Mouse (Mus musculus) natural killer cell, adult 2 months (primary cell): ENCODE measurements around the gene Ambra1.

Experiments used
- DNase-seq, 2 experiments: peaks; one replicate each; pipeline ENCODE4 v3.0.0; 2022; ENCODE audit warnings: low spot score in 2 of 2

Ambra1 gene

DNA sequence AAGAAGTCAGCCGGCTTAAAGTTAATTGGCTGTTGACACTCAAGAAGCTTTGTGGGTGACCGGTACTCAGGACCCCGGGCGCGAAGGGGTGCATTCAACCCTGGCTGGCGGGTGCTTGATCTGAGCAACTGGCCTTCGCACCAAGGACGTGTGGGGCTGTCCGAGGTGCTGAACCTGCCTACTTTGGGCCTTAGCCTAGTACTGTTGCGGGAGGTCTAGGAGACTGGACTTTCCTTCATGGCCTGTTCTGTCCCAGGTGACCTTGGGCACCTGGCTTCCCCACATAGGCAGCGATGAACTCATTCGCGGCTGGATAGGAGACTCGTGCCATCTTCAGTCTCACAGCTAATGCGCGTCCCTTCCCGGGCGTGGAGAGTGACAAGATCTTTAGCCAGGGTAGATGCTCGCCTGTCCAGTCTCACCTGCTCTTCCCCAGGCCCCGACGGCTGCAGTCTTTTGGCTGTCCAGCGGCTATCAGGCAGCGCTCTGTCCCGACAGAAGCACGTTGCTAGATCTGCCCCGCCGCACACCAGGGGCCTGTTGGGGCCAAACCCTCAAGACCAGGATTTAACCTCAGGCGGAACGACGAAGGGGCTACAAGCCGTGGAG, 191.4 kb downstream of the Ambra1 start:
- peak; percentile 37 to 48 for DNase-seq

DNA sequence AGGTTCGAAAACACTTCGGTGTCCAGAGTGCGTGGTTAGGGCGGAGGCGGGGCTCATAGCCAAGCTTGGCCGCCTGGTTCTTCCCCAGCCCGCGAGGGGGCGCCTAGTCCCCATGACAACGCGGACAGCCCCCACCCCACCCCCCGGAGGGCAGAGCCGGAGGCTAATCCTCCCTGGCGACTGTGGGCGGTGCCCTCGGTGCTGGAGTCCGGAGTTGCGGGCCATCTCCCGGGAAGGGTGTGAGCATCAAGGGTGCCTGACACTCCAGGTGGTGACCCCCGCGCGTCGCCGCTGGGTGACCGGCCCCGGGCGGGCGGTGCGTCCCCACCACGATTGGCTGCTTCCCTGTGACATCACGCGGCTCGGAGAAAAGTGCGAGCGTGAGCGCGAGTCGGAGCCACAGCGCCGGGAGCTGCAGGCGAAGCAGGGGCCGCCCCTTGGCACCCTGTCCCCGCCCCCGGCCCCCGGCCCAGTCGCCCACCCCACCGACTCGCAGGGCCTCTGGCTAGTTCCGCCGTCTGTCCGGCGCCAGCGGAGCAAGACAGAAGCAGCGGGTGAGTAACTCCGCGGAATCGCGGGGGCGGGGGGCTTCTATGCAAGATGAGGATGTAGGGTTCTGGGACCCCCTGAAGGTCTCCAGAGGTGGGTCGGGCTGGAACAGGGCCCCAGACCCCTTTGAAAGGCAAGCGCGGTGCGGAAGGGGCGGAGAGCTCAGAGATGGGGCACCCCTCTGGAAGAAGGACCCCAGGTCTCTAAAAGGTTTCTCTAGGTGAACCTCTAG, 192.0 kb downstream of the Ambra1 start:
- peak; percentile 36 to 46 for DNase-seq

DNA sequence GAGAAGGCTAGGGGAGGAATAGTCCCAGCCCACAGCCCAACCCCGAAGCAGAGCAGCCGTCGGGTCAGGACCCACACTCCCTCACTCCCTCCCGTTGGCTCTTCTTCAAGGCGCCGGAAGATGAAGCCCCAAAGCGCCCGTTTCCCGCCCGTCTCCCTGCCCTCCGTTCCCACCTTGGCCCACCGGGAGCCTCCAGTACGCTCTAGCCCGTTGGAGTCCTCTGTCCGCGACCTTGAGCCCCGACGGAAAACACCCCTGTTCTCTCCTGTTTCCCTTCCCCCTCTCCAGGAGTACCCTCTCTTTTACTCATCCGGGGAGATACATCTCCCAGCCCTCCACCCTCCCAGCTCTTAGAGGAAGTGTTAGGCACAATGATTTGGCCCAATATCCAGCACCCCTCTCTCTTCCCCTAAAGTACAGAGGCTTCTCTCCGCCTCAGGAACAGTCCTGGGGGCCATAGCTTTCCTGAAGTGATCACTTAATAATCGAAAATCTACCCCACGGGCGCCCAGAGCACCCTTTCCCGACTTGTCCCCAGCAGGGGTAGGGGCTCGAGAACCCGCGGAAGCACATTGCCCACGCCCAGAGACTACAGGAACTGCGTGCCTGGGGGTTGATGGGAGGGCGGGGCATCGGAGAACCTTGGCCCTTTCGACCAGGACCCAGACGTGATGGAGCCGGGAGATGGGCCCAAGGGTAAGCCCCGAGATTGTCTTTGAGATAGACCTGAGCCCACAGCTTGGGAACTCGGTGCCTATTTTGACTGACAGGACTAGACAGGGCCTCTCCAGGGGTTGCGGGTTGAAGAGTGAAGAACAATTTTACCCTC, 192.9 kb downstream of the Ambra1 start:
- no peak for DNase-seq

DNA sequence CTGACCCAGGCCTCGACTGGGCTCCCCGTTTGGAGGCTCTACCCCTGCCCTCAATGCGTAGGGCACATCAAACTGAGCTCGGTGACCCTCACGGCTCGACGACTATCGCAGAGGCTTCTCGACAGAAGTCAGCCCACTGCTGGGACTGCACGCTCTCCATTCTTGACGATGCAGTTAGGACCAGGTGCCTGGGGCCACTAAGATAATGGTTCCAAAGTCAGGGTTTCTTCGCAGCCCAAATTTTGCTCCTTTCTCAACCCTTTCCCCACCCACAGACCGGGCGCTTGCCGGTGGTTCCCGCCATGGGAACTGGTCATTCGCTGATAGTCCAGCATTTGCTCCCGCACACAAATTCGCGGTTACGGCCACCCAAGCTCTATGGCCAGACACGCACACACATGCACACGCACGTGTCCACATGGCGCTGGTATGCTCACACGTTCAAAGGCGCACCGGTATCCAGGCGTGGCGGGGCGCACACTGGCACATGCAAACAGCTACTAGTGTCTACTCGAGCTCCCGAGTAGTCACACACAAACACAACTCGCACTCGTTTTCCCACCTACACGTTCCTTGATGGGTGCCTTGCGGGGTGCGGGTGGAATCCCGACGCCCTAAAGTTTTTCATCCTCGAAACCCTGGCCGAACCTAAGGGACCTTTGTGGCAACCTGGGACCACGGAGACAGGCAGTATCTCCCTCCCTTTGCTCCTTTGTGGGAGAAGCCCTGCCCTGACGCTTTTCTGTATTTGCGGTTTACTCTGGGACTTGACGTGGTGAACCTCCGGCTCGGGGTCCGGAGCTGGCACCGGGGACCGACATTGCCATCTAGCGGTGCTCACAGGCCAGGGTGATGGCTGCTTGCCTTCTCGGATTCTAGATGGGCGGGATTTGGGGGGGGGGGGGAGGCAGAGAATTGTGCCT, 193.7 kb downstream of the Ambra1 start:
- DNase-seq, result peak; percentile 35 to 63

DNA sequence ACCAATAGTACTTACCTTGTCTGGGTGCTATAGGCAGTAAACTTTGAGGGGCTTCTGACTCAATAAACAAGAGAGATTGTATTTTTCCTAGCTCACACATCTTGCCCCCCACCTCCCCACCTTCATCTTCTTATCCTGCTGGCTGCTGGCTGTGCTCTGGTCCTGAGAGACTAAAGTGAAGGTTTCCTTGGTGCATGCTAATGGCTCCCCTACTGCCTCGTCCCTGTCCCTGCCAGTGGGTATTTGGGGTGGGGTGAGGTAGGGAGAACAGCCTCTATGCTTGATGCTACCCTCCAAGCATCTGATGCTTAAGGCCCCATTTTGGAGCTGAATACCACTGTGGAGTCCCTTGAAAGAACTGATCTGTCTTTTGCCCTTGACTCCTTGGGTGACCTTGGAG, 194.8 kb downstream of the Ambra1 start:
- DNase-seq, result no peak

DNA sequence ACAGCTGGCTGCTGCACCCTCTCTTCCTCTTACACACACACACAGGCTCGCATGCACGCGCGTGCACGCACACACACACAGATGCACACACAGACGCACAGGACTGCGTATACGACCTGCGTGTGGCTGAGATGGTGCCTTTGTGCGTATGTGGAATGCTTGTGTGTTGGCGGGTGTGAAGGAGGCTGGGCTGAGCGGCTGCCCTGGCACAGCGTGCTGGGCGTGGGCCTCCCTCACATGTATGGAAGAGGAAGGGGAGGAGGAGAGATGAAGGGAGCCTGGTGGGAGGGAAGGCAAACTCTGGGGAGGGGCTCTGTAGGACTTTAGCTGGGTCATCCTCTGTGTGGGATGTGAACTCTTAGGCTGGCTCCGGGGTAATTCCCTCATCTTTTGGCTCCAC, 195.5 kb downstream of the Ambra1 start:
- DNase-seq, result no peak

DNA sequence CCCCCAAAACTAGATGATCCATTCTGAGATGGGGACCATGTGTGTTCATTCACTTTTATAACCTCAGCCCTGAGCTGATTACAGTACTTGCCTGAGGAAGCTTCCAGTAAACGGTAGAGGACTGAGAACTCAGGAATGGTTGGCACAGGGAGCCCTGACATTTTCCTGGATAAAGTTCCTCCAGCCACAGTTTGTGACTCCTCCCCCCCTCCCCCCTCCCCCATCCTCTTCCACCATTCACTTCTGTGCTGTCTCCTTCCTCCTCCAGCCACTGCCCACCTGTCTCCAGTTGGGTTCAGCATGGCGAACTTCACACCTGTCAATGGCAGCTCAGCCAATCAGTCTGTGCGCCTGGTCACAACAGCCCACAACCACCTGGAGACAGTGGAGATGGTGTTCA, 197.0 kb downstream of the Ambra1 start, which contains the start of gene Chrm4:
Gene Chrm4, plus strand, starts transcription at position 301 of the 400 bp plus-strand sequence.
- DNase-seq, result no peak

DNA sequence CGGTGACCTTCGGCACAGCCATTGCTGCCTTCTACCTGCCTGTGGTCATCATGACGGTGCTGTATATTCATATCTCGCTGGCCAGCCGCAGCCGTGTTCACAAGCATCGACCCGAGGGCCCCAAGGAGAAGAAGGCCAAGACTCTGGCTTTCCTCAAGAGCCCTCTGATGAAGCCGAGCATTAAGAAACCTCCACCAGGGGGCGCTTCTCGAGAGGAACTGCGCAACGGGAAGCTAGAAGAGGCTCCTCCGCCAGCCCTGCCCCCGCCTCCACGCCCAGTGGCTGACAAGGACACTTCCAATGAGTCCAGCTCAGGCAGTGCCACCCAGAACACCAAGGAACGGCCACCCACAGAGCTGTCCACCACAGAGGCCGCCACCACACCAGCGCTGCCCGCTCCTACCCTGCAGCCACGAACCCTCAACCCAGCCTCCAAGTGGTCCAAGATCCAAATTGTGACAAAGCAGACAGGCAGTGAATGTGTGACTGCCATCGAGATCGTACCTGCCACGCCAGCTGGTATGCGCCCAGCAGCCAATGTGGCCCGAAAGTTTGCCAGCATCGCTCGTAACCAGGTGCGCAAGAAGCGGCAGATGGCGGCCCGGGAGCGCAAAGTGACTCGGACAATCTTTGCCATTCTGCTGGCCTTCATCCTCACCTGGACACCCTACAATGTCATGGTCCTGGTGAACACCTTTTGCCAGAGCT, 198.0 kb downstream of the Ambra1 start:
- peak; percentile 58 to 73 for DNase-seq

DNA sequence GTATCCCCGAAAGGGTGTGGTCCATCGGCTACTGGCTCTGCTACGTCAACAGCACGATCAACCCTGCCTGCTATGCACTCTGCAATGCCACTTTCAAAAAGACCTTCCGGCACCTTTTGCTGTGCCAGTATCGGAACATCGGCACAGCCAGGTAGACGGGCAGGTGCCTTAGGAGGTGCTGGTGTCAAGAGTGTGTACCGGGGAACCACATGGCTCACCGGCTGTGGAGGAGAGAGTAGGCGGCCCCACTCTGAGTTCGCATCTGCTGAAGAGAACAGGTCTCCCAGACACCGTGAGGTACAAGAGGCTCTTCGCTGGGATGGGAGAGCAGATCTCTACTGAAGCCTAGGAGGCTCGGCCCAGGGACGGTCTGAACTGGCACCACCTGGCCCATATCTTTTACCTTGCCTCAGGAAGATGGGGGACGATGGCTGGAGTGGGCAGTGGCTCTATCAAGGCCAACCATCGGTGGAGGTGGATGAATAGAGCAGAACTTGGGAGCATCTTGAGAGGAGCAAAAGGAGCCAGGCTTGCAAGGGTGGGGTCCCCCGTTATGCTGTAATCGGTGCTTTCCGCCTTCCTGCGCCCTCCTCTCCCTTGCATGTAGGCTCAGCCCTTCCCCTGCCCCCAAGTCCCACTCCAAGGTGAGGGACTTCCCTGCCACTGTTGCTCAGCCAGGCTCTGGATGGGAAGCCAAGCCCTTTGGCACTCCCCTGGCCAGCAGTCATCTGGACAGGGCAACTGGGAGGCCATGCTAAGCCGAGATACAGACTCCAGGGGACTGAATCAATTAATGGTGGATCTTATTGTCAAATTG, 198.8 kb downstream of the Ambra1 start:
- no peak for DNase-seq

DNA sequence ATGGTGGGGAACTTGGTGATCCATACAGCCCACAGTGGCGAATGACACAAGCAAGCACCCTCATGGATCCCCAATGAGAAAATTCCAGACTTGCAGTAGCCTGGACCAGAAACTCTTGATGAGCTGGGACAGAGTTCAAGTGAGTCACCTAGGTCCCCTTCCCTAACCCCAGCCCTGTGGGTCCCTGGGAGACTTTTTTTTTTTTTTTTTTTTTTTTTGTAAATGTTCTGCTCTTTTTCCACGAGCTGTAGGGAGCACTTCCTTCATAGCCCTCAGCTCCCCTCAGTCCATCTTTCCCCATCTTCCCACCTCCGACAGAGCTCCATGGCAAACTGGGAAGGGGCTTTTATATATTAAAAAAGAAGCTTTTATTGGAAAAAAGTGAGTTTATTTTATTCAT, 199.5 kb downstream of the Ambra1 start:
- DNase-seq, result no peak

DNA sequence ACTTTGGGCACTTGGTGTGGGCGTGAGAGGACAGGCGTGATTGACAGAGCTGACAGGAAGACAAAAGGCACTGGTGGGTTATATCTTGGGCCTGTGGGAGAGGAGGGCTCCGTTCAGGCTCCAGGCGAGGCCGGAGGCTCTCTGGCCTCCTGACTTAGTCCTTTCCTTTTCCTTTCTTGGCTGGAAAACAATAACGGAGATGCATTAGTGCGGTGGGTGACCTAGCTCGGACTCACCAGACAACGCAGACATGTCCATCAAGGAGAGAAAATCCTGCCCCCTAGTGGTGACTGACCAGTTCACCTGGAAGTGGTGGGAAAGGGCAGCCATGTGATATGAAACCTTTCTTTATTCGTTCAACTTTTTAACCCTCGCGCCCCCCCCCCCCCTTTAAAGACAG, 200.0 kb downstream of the Ambra1 start:
- peak in 1 of 2 experiments; percentile 31 for DNase-seq

DNA sequence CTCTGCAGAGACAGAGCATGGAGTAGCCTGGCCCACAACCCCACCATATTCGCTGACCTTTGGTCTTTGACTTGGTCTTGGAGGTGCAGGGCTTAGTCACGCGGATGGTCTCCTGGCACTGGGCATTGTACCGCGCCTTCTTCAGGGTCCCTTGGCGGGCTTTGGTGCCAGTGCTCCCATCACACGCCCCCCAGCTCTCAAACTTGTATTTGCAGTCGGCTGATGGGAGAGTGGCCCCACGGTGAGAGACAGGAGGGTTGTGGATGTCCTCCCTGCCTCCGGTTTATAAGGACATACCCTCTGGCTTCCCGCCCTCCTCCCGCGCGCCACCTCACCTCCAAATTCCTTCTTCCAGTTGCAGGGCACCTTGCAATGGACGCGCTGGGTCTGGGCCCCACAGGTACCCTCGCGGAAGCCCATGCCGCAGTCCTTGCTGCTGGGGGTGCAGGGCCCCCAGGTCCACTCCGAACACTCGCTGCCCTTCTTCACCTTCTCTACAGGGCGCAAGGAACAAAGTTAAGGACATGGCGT, 200.9 kb downstream of the Ambra1 start:
- no peak for DNase-seq

DNA sequence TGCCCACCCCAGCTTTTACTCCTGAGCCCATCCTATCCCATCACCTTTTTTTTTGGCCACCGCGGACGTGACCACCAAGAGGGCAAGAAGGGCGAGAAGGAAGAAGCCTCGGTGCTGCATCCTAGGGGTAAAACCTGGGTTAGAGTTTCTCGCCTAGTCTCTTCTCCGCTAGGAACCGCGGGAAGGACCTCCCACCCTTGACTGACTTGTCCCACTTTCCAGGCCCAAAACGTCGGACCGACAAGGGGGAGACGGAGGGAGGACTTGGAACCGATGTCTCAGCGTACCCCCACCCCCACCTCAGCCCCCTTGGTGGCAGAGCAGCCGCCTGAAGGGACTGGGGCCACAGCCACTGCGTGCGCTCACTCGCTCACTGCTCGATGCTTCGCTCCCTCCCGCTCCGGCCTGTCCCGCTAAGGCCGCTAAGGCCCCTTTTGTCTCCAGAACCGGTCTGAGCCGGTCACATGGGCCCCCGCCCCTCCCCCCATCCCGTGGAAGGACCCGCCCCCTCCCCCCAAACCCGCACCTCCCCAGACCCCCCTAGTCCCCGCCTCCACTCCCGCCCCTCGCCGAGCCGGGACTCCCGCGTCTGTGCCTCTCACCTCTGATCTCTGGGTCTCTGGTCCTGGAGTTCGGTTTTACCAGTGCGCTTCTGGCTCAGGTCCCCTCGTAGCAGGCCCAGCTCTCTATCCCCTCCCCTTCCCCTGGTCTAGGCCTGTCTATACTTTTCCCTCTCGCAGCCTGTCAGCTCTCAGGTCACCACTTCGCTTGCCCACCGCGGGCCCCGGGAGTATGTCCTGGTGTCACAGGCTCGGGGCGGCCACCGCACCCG, 201.6 kb downstream of the Ambra1 start:
- peak in 1 of 2 experiments; percentile 40 for DNase-seq

DNA sequence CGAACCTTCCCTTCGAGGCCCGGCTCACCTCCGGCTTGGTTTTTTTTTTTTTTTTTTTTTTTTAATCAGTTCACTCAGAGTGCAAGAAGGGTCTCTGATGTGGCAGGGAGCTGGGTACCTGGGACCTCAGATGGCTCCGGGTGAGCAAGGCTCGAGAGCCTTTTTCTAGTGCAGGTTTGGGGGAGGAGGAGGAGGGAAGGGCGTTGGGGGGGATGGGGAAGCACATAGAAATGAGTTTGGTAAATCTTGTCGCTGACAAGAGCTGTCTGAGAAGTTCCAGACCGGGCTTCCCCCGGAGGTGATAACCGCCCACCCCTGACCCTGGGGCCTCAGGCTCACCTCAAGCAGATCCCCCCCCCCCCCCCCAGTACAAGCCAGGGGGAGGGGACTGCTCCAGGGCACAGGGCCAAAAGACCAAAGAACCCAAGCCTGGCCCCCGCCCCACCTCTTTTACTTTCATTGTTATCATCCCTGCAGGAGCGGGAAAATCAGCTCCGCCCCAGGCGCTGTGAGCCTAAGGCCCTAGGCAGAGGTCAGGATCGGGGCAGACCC, 202.3 kb downstream of the Ambra1 start, which contains the start of gene Mdk:
Gene Mdk, minus strand, starts transcription at position 138 of the 552 bp plus-strand sequence.
- DNase-seq, result peak in 1 of 2 experiments; percentile 21

DNA sequence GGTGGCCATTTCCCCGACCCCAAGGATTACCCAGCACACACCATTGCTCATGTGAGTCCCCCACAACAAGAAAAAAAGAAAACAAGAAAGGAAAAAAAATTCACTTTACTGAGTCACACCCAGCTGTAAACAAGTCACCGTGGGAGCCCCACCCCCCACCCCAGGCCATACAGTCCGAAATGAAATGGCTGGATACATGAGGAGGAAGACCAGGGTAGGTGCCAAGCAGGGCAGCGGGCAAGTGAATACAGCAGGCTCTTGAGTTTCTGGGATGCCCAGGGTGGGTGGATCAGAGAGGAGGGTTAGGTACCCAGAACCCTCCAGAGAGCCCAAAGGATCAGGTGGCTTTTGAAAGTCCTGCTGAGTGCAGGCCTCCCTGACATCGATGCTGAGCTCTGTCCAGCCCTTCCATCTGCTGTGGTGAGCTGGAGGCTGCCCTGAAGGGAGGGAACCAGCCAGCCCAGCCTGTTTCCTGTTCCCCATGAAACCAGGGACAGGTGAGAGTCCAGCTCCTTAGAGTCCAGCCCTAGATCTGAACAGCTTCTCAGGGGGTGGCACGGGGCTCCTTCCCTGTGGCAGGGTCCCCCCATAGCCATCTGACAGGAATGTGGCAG, 202.9 kb downstream of the Ambra1 start:
- no peak for DNase-seq

DNA sequence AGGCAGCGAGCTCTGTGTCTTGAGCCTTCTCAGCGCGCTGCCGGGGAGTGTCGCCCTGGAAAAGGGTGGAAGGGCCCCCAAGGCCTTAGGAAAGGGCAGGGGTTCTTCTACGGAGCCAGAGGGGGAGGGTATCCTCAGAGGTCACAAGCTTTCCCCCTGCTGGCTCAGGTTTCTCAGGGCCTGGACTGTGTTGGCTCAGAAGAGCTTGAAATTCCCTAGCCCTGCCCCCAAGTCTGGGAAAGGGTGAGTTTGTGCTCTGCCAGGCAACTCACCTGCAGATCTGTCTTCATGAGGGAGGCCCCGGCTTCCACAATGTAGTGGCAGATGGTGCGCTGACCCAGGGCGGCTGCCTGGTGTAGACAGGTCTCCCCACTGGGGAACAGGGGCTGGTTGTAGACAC, 203.5 kb downstream of the Ambra1 start:
- DNase-seq, result no peak

DNA sequence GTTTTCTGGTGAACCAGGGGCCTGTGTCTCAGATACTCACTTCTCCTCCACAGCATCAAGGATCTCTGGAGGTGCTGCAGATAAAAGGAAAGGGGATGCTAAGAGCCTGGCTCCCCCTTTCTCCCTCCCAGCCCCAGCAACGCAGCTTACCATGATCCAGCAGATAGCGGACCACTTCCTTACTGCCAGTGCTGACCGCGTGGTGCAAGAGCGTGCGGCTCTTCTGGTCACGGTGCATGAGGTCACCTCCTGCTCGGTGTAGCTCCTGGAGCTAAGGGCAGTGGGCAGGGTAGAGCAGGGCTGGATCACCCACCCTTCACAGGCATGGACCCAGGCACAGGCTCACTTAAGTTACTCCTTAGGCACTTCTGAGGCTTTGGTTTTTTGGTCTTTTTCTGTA, 204.1 kb downstream of the Ambra1 start:
- no peak for DNase-seq
